Mouse (Mus musculus) mouse trophoblast stem cell (cell line): Measurements from ENCODE around the gene Cd6.

Experiments
- in situ Hi-C, 2 experiments: fragments of 300-500 bp; cut with MseI, MboI; formaldehyde crosslinking; loops; 2 replicates in 1 of 2; 3 replicates in 1 of 2; pipeline ENCODE4 v1.15.1; 2025

Gene Cd6

GRCm38 (mm10) chr19:10829436-10830175, at the start of gene Cd6:
Cd6 (minus strand) TSS chr19:10830058.
- in situ Hi-C loops, result loop anchor here (5.0 kb wide), 1 partner anchor 112 kb away; no protein-coding TSS in a partner anchor

- in situ Hi-C loops, result no loop called here
Measured at GRCm38 (mm10) chr19:10878201-10878837, 48.5 kb upstream of the Cd6 start.

- in situ Hi-C loops, result no loop called here
Measured at GRCm38 (mm10) chr19:10871328-10871961, 41.6 kb upstream of the Cd6 start.

GRCm38 (mm10) chr19:10870676-10871075, 40.8 kb upstream of the Cd6 start:
- in situ Hi-C loops, result no loop called here

- in situ Hi-C loops, result no loop called here
Measured at GRCm38 (mm10) chr19:10869886-10870527, 40.1 kb upstream of the Cd6 start, which contains the start of gene Tmem132a. Tmem132a (minus strand) TSS chr19:10869940.

- in situ Hi-C loops, result no loop called here
Measured at GRCm38 (mm10) chr19:10869241-10869885, 39.5 kb upstream of the Cd6 start.

GRCm38 (mm10) chr19:10868623-10869141, 38.8 kb upstream of the Cd6 start:
- in situ Hi-C loops, result no loop called here

GRCm38 (mm10) chr19:10867946-10868622, 38.2 kb upstream of the Cd6 start:
- in situ Hi-C loops, result no loop called here

- in situ Hi-C loops, result no loop called here
Measured at GRCm38 (mm10) chr19:10866351-10866750, 36.5 kb upstream of the Cd6 start.

GRCm38 (mm10) chr19:10860072-10860497, 30.2 kb upstream of the Cd6 start:
- in situ Hi-C loops, result no loop called here

- in situ Hi-C loops, result no loop called here
Measured at GRCm38 (mm10) chr19:10856520-10856919, 26.7 kb upstream of the Cd6 start.

GRCm38 (mm10) chr19:10855422-10855821, 25.6 kb upstream of the Cd6 start:
- in situ Hi-C loops, result no loop called here

GRCm38 (mm10) chr19:10847311-10848087, 17.6 kb upstream of the Cd6 start:
- in situ Hi-C loops, result no loop called here

- in situ Hi-C loops, result no loop called here
Measured at GRCm38 (mm10) chr19:10846150-10846549, 16.3 kb upstream of the Cd6 start.

GRCm38 (mm10) chr19:10845454-10845853, 15.6 kb upstream of the Cd6 start:
- in situ Hi-C loops, result no loop called here

GRCm38 (mm10) chr19:10844206-10844605, 14.3 kb upstream of the Cd6 start:
- in situ Hi-C loops, result no loop called here

GRCm38 (mm10) chr19:10842914-10843313, 13.1 kb upstream of the Cd6 start:
- in situ Hi-C loops, result no loop called here

- in situ Hi-C loops, result no loop called here
Measured at GRCm38 (mm10) chr19:10841721-10842626, 12.1 kb upstream of the Cd6 start.
